Mouse (Mus musculus): ENCODE data around the gene Larp6. TPM values are rescaled to one million over a fixed set of nuclear protein-coding genes. Genes with fewer than 3 reads are reported as not detected.
A peak's percentile ranks its signal among the peaks of the same experiment; 100 is the strongest.

Larp6 gene
- total and polyA plus RNA-seq, 2 experiments from 2014 or later, result 26.0 to 33.4 TPM

DNA sequence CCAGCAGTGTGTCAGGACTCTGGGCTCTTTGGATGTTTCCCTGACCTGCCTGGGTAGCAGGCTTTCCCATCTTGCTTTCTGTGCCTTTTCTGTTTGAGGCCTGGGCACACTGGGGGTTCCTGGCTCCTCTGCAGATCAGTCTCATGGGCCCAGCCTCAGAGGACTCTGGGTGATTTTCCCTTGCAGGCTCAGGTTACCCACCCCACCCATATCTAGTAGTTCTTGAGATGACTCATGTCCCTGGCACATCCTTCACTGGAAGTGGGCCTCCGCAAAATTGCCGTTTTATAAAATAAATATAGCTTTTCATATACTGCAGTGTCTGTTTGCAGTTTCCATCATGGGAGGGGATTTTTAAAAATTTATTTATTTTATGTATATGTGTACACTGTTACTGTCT, 21.5 kb downstream of the Larp6 start:
- Histone ChIP-seq H3K9me3 (ENCODE audit: low read length) (no peaks in the 10 kb centered on the region), H3K36me3 (ENCODE audit: insufficient read depth, low read length) (peaks cover 10% of the 10 kb centered on the region; the same call in 1 of the 2 replicates), H3K9ac (replicated peaks; ENCODE audit: low read length) (no peak overlapping the region), H3K27ac (no peak overlapping the region), H3K4me3 (ENCODE audit: low read length) (no peak overlapping the region), H3K4me1 (ENCODE audit: insufficient read depth, low read length) (no peaks in the 10 kb centered on the region), H3K4me2 (ENCODE audit: low read depth, low read length) (no peak overlapping the region), H3K27me3 (ENCODE audit: insufficient read depth, low read length) (no peaks in the 10 kb centered on the region)
- DNase-seq (ENCODE audit: low spot score), result no peak
- WGBS, result 97% methylated on average over 2 of the region's 2 CpGs
- no peak for ATAC-seq
- no peak for TF ChIP-seq CTCF (IDR thresholded peaks at IDR 0.05; ENCODE audit: low read depth)

- 76% methylated on average over 5 of the region's 5 CpGs for WGBS
- no peak overlapping the region for H3K4me3 ChIP-seq (ENCODE audit: low read length)
- no peaks in the 10 kb centered on the region for H3K4me1 ChIP-seq (ENCODE audit: insufficient read depth, low read length)
- no peaks in the 10 kb centered on the region for H3K27me3 ChIP-seq (ENCODE audit: insufficient read depth, low read length)
- DNase-seq (ENCODE audit: low spot score) (peak; percentile 10), ATAC-seq (no peak)
- H3K9me3 ChIP-seq (ENCODE audit: low read length), result no peaks in the 10 kb centered on the region
- H3K9ac ChIP-seq (replicated peaks; ENCODE audit: low read length), result no peak overlapping the region
- no peak overlapping the region for H3K27ac ChIP-seq
- no peak overlapping the region for H3K4me2 ChIP-seq (ENCODE audit: low read depth, low read length)
- H3K36me3 ChIP-seq (ENCODE audit: insufficient read depth, low read length), result peaks cover 10% of the 10 kb centered on the region; the same call in 1 of the 2 replicates
- TF ChIP-seq CTCF (IDR thresholded peaks at IDR 0.05; ENCODE audit: low read depth), result no peak
Observed at GRCm38 (mm10) chr9:60739126-60739525, 26.3 kb downstream of the Larp6 start.

GRCm38 (mm10) chr9:60741436-60741835, 28.6 kb downstream of the Larp6 start:
- WGBS, result 71% methylated on average over 10 of the region's 10 CpGs
- Histone ChIP-seq H3K4me3 (ENCODE audit: low read length) (no peak overlapping the region), H3K4me2 (ENCODE audit: low read depth, low read length) (no peak overlapping the region), H3K9me3 (ENCODE audit: low read length) (no peaks in the 10 kb centered on the region), H3K36me3 (ENCODE audit: insufficient read depth, low read length) (peaks cover 10% of the 10 kb centered on the region; the same call in 1 of the 2 replicates), H3K4me1 (ENCODE audit: insufficient read depth, low read length) (no peaks in the 10 kb centered on the region), H3K9ac (replicated peaks; ENCODE audit: low read length) (no peak overlapping the region), H3K27me3 (ENCODE audit: insufficient read depth, low read length) (no peaks in the 10 kb centered on the region), H3K27ac (no peak overlapping the region)
- ATAC-seq, result no peak
- no peak for DNase-seq (ENCODE audit: low spot score)
- no peak for TF ChIP-seq CTCF (IDR thresholded peaks at IDR 0.05; ENCODE audit: low read depth)

DNA sequence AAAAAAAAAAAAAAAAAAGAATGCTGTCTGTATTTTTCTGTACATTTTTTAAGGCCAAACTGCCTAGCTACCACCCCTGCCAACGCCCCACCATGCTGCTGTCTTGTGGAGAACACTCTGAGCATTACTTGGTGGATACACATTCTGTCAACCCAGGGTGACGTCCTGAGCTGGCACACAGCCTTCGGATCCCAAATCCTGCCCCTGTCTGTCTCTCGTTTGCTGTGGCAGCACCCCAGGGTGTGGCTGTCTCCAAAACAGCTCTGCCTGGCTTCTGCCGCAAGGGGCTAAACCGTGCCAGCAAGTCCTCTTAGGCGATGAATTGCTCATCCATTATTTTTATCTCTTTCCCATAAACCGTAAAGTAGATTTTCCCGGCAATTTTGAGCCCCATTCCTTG, 29.7 kb downstream of the Larp6 start:
- peak overlapping the region; percentile 40; the same call in 1 of the 2 replicates for H3K4me2 ChIP-seq (ENCODE audit: low read depth, low read length)
- no peak for TF ChIP-seq CTCF (IDR thresholded peaks at IDR 0.05; ENCODE audit: low read depth)
- 56% methylated on average over 9 of the region's 9 CpGs for WGBS
- peaks cover 3% of the 10 kb centered on the region; the same call in 1 of the 2 replicates for H3K36me3 ChIP-seq (ENCODE audit: insufficient read depth, low read length)
- no peak for ATAC-seq
- no peak overlapping the region for H3K27ac ChIP-seq
- DNase-seq (ENCODE audit: low spot score), result peak; percentile 34
- no peak overlapping the region for H3K9ac ChIP-seq (replicated peaks; ENCODE audit: low read length)
- H3K9me3 ChIP-seq (ENCODE audit: low read length), result no peaks in the 10 kb centered on the region
- H3K27me3 ChIP-seq (ENCODE audit: insufficient read depth, low read length), result no peaks in the 10 kb centered on the region
- no peak overlapping the region for H3K4me3 ChIP-seq (ENCODE audit: low read length)
- H3K4me1 ChIP-seq (ENCODE audit: insufficient read depth, low read length), result no peaks in the 10 kb centered on the region

- Histone ChIP-seq H3K4me2 (ENCODE audit: low read depth, low read length) (peak overlapping the region; percentile 40), H3K27ac (no peak overlapping the region), H3K9ac (replicated peaks; ENCODE audit: low read length) (no peak overlapping the region), H3K27me3 (ENCODE audit: insufficient read depth, low read length) (no peaks in the 10 kb centered on the region), H3K4me1 (ENCODE audit: insufficient read depth, low read length) (no peaks in the 10 kb centered on the region), H3K9me3 (ENCODE audit: low read length) (no peaks in the 10 kb centered on the region), H3K36me3 (ENCODE audit: insufficient read depth, low read length) (no peaks in the 10 kb centered on the region), H3K4me3 (ENCODE audit: low read length) (no peak overlapping the region)
- TF ChIP-seq CTCF (IDR thresholded peaks at IDR 0.05; ENCODE audit: low read depth), result no peak
- DNase-seq (ENCODE audit: low spot score) (peak; percentile 31), ATAC-seq (0 out of 2 replicates have a peak, but pooled peaks have one; percentile 49)
- WGBS, result 59% methylated on average over 17 of the region's 17 CpGs
Observed at GRCm38 (mm10) chr9:60743180-60743900, 30.6 kb downstream of the Larp6 start.

DNA sequence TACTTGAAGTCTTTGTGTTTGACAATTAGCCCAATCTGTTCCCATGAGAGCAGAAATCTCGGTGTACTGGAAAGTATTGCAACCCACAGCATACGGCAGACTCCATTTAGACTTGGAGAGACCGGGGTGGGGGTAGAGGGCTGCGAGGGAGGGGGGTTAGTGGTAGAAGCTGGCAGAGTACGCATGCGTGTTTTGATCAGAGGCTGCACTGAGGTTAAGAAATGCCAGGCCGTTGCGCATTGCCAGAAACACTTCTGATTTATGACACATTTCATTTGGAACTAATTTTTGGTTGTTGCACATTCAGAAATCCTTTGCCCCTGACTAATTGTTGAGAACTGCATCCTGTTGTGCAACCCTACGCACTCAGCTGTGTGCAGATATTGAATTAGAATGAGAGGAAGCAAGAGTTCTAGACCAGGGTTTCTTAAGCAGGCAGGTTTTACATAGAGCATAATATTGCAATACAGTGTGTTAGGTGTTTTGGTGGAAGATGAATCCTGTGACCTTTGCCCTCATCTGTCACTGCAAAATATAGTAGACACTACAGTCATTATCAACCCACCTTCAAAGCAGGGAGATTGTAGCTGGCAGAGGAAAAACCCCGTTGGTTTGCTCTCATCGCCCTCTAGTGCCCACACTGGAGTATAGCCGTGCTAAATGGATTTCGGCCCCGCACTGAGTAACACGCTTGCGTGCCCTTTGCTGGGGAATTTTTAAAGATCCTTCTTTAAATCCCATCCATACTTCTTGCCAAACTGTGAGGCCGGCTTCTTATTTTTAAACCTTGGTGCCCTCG, 31.6 kb downstream of the Larp6 start:
- peak; percentile 86 for TF ChIP-seq CTCF (IDR thresholded peaks at IDR 0.05; ENCODE audit: low read depth)
- peak; percentile 81 for DNase-seq (ENCODE audit: low spot score)
- 42% methylated on average over 18 of the region's 18 CpGs for WGBS
- H3K27me3 ChIP-seq (ENCODE audit: insufficient read depth, low read length), result no peaks in the 10 kb centered on the region
- H3K27ac ChIP-seq, result no peak overlapping the region
- H3K4me3 ChIP-seq (ENCODE audit: low read length), result no peak overlapping the region
- H3K9ac ChIP-seq (replicated peaks; ENCODE audit: low read length), result no peak overlapping the region
- ATAC-seq, result peak; percentile 63; the same call in 1 of the 2 replicates
- H3K36me3 ChIP-seq (ENCODE audit: insufficient read depth, low read length), result no peaks in the 10 kb centered on the region
- H3K4me1 ChIP-seq (ENCODE audit: insufficient read depth, low read length), result no peaks in the 10 kb centered on the region
- no peak overlapping the region for H3K4me2 ChIP-seq (ENCODE audit: low read depth, low read length)
- no peaks in the 10 kb centered on the region for H3K9me3 ChIP-seq (ENCODE audit: low read length)
